Mouse (Mus musculus) embryonic facial prominence, embryonic 14.5 days (tissue): ENCODE measurements around the gene Styk1. TPM values are rescaled to one million over a fixed set of nuclear protein-coding genes. Genes with fewer than 3 reads are reported as not detected.
A peak's percentile ranks its signal among the peaks of the same experiment; 100 is the strongest.

Experiments used
- ATAC-seq: fragments of 200-750 bp; cut with Nextera tagmentation; 2 replicates; pipeline ENCODE4 v1.8.0; 2017; ENCODE audit warnings: low read depth, moderate number of reproducible peaks, moderate TSS enrichment
- DNase-seq: peaks from one replicate; pipeline ENCODE4 v3.0.0-alpha.2; 2015; ENCODE audit warnings: low spot score
- H3K27ac ChIP-seq: fragments of 300-500 bp; sonication (generic); replicated peaks from 2 replicates; pipeline ENCODE4 v1.5.1; 2014; ENCODE audit warnings: low read depth, mild to moderate bottlenecking, low read length, moderate library complexity
- H3K27me3 ChIP-seq: fragments of 300-500 bp; sonication (generic); replicated peaks from 2 replicates; pipeline ENCODE4 v1.6.1; 2014; ENCODE audit warnings: low read length; ENCODE audit not compliant: control insufficient read depth, insufficient read depth
- H3K36me3 ChIP-seq: fragments of 300-500 bp; sonication (generic); 2 replicates; pipeline ENCODE4 v1.6.1; 2014; ENCODE audit warnings: low read length, mixed read lengths; ENCODE audit not compliant: control insufficient read depth, insufficient read depth
- H3K4me1 ChIP-seq: fragments of 300-500 bp; sonication (generic); 2 replicates; pipeline ENCODE4 v1.6.1; 2014; ENCODE audit warnings: antibody characterized with exemption, low read length; ENCODE audit not compliant: control insufficient read depth, insufficient read depth
- H3K4me2 ChIP-seq: fragments of 300-500 bp; sonication (generic); 2 replicates; pipeline ENCODE4 v1.6.1; 2014; ENCODE audit warnings: low read depth, mild to moderate bottlenecking, low read length, moderate library complexity, mixed read lengths
- H3K4me3 ChIP-seq: fragments of 300-500 bp; sonication (generic); 2 replicates; pipeline ENCODE4 v1.5.1; 2014; ENCODE audit warnings: low read depth, mild to moderate bottlenecking, low read length
- H3K9ac ChIP-seq: fragments of 300-500 bp; sonication (generic); 2 replicates; pipeline ENCODE4 v1.6.1; 2014; ENCODE audit warnings: low read depth, mild to moderate bottlenecking, low read length, moderate library complexity, mixed read lengths
- H3K9me3 ChIP-seq: fragments of 300-500 bp; sonication (generic); 2 replicates; pipeline ENCODE4 v1.6.1; 2016; ENCODE audit warnings: low read length; ENCODE audit not compliant: control insufficient read depth
- whole genome bisulfite sequencing: fragments of 180-500 bp; shearing (Covaris S2); extraction: QIAGEN DNeasy Blood & Tissue Kit; methylation state at CpG from one replicate; pipeline ENCODE4 v1.1.7; 2014; 5-methylcytosine and 5-hydroxymethylcytosine counted together
- polyA plus RNA-seq: library from polyadenylated mRNA; unstranded; fragments of >200 nt; fragmentation: Nextera tagmentation; extraction: Ambion mirVana; gene quantifications from 2 replicates; pipeline ENCODE4 v1.2.1, GENCODE M21; 2014

Styk1 gene
- polyA plus RNA-seq, 1 experiment from 2014 or later = 2.0 TPM

- Histone ChIP-seq H3K9ac (no peak overlapping the region), H3K9me3 (no peaks in the 10 kb centered on the region), H3K4me2 (no peak overlapping the region), H3K36me3 (no peaks in the 10 kb centered on the region), H3K4me3 (no peak overlapping the region), H3K4me1 (no peaks in the 10 kb centered on the region), H3K27me3 (no peaks in the 10 kb centered on the region), H3K27ac (no peak overlapping the region)
- whole genome bisulfite sequencing = 81% methylated on average over 7 of the region's 7 CpGs
- peak; percentile 50; the same call in 1 of the 2 replicates for ATAC-seq
- peak; percentile 30 for DNase-seq
These were observed 37.0 kb downstream of the Styk1 start for GRCm38 (mm10) chr6:131316155-131317101.

GRCm38 (mm10) chr6:131308031-131308430 is 45.4 kb downstream of the Styk1 start:
- Histone ChIP-seq H3K27ac (no peak overlapping the region), H3K4me1 (no peaks in the 10 kb centered on the region), H3K27me3 (no peaks in the 10 kb centered on the region), H3K9ac (no peak overlapping the region), H3K36me3 (no peaks in the 10 kb centered on the region), H3K4me2 (no peak overlapping the region), H3K4me3 (no peak overlapping the region), H3K9me3 (no peaks in the 10 kb centered on the region)
- 71% methylated on average over 3 of the region's 3 CpGs for WGBS
- DNase-seq (no peak), ATAC-seq (no peak)

- DNase-seq (no peak), ATAC-seq (no peak)
- H3K36me3 ChIP-seq = no peaks in the 10 kb centered on the region
- no peak overlapping the region for H3K4me2 ChIP-seq
- no peaks in the 10 kb centered on the region for H3K4me1 ChIP-seq
- H3K9ac ChIP-seq = no peak overlapping the region
- 60% methylated on average over 3 of the region's 3 CpGs for WGBS
- no peaks in the 10 kb centered on the region for H3K27me3 ChIP-seq
- H3K4me3 ChIP-seq = no peak overlapping the region
- no peak overlapping the region for H3K27ac ChIP-seq
- H3K9me3 ChIP-seq = no peaks in the 10 kb centered on the region
These were observed 48.6 kb downstream of the Styk1 start for GRCm38 (mm10) chr6:131304776-131305175.

- Histone ChIP-seq H3K4me3 (no peak overlapping the region), H3K9me3 (no peaks in the 10 kb centered on the region), H3K4me2 (no peak overlapping the region), H3K27me3 (no peaks in the 10 kb centered on the region), H3K27ac (no peak overlapping the region), H3K4me1 (no peaks in the 10 kb centered on the region), H3K9ac (no peak overlapping the region), H3K36me3 (no peaks in the 10 kb centered on the region)
- no peak for DNase-seq
- no peak for ATAC-seq
These were observed 54.9 kb downstream of the Styk1 start for GRCm38 (mm10) chr6:131298531-131298930.

GRCm38 (mm10) chr6:131294435-131295112 is 58.8 kb downstream of the Styk1 start:
- Histone ChIP-seq H3K9me3 (no peaks in the 10 kb centered on the region), H3K27ac (no peak overlapping the region), H3K4me1 (peaks cover 4% of the 10 kb centered on the region; the same call in 1 of the 2 replicates), H3K27me3 (no peaks in the 10 kb centered on the region), H3K4me3 (no peak overlapping the region), H3K9ac (no peak overlapping the region), H3K4me2 (no peak overlapping the region), H3K36me3 (no peaks in the 10 kb centered on the region)
- 82% methylated on average over 5 of the region's 5 CpGs for WGBS
- DNase-seq (no peak), ATAC-seq (no peak)

GRCm38 (mm10) chr6:131293916-131294315 is 59.5 kb downstream of the Styk1 start:
- H3K27ac ChIP-seq = no peak overlapping the region
- WGBS = 86% methylated on average over 5 of the region's 5 CpGs
- H3K36me3 ChIP-seq = no peaks in the 10 kb centered on the region
- H3K4me1 ChIP-seq = peaks cover 4% of the 10 kb centered on the region; the same call in 1 of the 2 replicates
- H3K27me3 ChIP-seq = no peaks in the 10 kb centered on the region
- H3K4me2 ChIP-seq = peak overlapping the region; percentile 72
- H3K9me3 ChIP-seq = no peaks in the 10 kb centered on the region
- no peak overlapping the region for H3K9ac ChIP-seq
- DNase-seq (no peak), ATAC-seq (no peak)
- peak overlapping the region; percentile 71 for H3K4me3 ChIP-seq

GRCm38 (mm10) chr6:131292991-131293788 is 60.2 kb downstream of the Styk1 start, which contains the start of gene Magohb:
Gene Magohb (minus strand): TSS chr6:131293244.
- peak; percentile 88 for DNase-seq

More at GRCm38 (mm10) chr6:131292991-131293788, 60.2 kb downstream of the Styk1 start, which contains the start of gene Magohb:
- peak; percentile 90 for ATAC-seq
- 4% methylated on average over 45 of the region's 51 CpGs for WGBS
- Histone ChIP-seq H3K9me3 (no peaks in the 10 kb centered on the region), H3K27ac (peak within 1 kb of the TSS; percentile 76), H3K9ac (peak within 1 kb of the TSS; percentile 85), H3K27me3 (no peaks in the 10 kb centered on the region), H3K36me3 (peaks cover 2% of the 10 kb centered on the region), H3K4me3 (peak within 1 kb of the TSS; percentile 71), H3K4me2 (peak within 1 kb of the TSS; percentile 72), H3K4me1 (peaks cover 4% of the 10 kb centered on the region; the same call in 1 of the 2 replicates)
